Mouse (Mus musculus): ENCODE results near the gene Acer2.

Acer2 gene

DNA sequence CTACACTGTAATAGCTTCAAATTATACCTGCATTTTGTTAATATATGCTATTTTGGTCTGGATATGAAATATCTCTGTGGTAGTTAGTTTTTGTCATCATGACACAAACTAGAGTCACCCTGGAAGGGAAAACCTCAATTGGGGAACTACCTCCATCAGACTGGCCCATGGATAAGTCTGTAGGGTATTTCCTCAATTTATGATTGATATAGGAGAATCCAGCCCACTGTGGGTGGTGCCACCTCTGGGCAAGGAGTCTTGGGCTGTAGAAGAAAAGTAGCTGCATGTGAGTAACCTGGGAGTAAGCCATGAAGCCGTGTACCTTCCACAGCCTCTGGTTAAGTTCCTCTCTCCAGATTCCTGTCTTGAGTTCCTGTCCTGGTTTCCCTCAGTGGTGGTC lies 74.6 kb downstream of the Acer2 start:
- no peak for DNase-seq (ENCODE audit: extremely low read depth, insufficient read length, low spot score)

DNA sequence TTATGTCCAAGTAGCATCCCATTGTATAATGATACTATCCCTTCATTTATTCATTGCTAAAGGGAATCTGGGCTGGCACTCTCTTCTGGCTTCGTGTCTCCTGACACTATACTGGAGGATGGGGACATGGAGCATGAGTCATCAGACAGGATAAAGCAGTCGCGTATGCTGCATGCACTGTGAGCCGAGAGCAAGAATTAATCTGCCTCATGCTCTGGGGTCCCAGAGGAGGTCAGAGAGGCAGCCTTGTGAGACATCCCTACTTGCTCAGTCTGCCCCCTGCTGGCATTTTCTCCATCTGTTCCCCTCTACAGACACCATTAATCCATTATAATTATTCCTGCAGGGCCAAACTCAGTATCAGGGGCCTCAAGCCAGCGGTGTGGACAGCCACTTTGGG lies 79.3 kb downstream of the Acer2 start:
- DNase-seq (ENCODE audit: extremely low read depth, insufficient read length, low spot score): no peak

DNA sequence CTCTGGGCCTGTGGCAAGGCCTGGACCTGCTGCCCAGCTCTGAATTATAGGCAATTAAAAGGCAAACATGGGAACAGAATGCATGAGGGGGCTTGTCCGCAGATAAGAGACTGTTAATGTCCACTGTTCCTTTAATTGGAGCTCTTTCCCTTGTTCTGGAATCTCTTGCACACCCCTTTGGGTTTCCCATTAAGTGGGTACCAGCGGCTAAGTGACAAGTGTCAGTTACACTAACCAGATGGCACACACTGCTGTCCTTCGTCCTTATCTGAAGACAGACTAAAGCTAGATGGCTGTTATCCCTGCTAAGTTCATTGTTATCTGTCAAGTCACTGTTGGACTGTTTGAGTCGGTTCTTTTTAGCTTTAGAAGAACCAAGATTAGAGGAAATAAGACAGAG lies 81.3 kb downstream of the Acer2 start:
- DNase-seq (ENCODE audit: extremely low read depth, insufficient read length, low spot score): no peak

DNA sequence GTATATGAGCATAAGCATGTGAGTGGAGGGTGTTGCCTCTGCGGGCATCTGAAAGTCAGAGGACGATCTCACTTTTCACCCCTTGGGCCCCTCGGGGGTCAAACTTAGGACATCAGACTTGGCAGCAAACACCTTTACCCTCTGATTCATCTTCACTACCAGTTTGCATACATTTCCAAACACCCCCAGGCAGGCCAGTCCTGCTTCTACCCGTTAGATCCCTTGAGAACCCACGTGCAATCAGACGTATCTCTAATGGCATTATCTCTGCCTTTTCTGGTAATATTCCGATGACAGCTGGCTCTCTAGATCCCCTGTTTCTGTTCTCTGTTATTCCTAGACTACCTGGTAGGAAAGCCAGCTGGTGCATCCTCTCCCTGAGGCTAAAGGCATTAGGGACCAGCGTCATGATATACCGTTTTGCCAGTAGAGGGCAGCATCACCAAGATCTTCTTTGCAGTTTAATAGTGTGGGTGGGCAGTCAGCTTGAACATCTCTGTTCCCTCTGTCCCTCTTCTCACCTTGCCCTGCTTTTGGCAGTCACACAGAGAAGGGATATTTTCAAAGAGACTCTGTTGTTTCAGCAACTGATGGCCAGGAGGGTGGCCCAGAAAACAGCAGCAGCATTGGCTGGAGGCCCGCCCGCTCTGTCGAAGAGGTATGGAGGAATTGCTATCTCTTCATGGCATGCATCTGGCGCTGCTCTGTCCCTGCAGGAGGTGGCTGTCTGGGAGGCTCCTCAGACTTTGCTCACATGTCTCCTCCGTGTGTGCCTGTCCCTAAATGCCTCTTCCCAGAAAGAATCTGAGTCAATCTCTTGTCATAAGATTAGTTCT lies 83.6 kb downstream of the Acer2 start:
- no peak for DNase-seq (ENCODE audit: extremely low read depth, insufficient read length, low spot score)

DNA sequence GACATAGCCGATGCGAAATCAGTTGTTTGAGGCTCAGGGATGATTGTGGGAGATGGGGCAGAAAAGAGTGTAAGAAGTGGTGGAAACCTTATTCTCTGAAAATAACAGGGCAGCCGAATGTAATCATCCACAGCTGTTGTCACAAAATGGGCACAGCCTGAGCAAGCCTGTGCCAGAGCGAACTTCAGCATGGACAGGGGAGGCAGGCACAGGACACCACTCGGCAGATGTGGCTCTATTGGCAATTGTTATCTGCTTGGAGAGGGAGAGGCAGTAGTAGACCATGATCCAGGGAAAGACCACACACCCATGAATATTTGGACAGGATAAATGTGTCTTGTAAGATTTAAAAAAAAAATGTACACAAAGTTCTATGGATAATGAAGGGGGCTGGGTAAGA lies 103.1 kb downstream of the Acer2 start:
- DNase-seq (ENCODE audit: extremely low read depth, insufficient read length, low spot score): no peak

Measured in 3134 (cell line).